Mouse (Mus musculus) C2C12 (cell line): ENCODE data around the gene Gnb2.
A peak's percentile ranks its signal among the peaks of the same experiment; 100 is the strongest.

Experiments
- CEBPB ChIP-seq: IDR thresholded peaks from one replicate; pipeline ENCODE4 v1.6.1; 2011; ENCODE audit warnings: low read depth, mild to moderate bottlenecking, control low read depth, moderate library complexity
- CTCF ChIP-seq: IDR thresholded peaks from one replicate; pipeline ENCODE4 v1.5.1; 2011; ENCODE audit not compliant: control insufficient read depth, insufficient read depth, insufficient read length
- FOSL1 ChIP-seq: IDR thresholded peaks from one replicate; pipeline ENCODE4 v1.8.0; 2011; ENCODE audit warnings: mild to moderate bottlenecking, low read length; ENCODE audit not compliant: poor library complexity, insufficient read depth, severe bottlenecking
- MAX ChIP-seq: IDR thresholded peaks from one replicate; pipeline ENCODE4 v1.6.1; 2011; ENCODE audit warnings: mild to moderate bottlenecking, control low read depth
- MYOD1 ChIP-seq: IDR thresholded peaks from one replicate; pipeline ENCODE4 v1.6.1; 2011; ENCODE audit warnings: low read depth; ENCODE audit not compliant: control insufficient read depth, insufficient read length
- MYOG ChIP-seq: IDR thresholded peaks from one replicate; pipeline ENCODE4 v1.6.1; 2011; ENCODE audit not compliant: control insufficient read depth, insufficient read length; ENCODE audit errors: extremely low read depth
- USF1 ChIP-seq: IDR thresholded peaks from one replicate; pipeline ENCODE4 v1.6.1; 2011; ENCODE audit warnings: low read depth, mild to moderate bottlenecking, control low read depth, moderate library complexity

DNA sequence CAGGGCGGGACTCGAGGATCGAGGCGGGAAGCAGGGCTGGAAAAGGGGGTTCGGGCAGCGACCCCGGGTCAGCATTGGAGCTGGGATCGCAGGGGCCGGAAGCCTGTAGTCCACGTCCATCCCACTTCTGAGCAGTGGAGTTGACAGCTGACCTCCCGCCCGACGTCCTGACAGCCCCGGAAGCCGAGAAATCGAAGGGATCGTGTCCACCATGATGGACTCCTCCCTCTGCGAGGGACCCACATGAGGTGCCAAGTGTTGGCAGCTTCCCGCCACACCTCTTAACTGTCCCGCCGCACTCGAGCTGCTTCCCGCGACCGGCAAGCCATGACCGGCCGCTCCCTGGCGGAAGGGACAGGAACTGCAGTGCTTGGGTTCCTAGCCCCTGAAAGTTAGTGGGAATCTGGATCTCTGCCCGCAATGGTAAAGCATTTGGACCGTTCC lies 30.6 kb downstream of the Gnb2 start:
- TF ChIP-seq CTCF (peak; percentile 77), FOSL1 (no peak), CEBPB (no peak), MYOG (no peak), MYOD1 (no peak), USF1 (no peak), MAX (no peak)
